Mouse (Mus musculus): ENCODE data around the gene Sec14l1.

GRCm38 (mm10) chr11:117092711-117093110, 22.3 kb upstream of the Sec14l1 start:
- no peak for TF ChIP-seq TBP (IDR thresholded peaks at IDR 0.05; ENCODE audit: low read depth, low read length)
- TF ChIP-seq ZMIZ1 (IDR thresholded peaks at IDR 0.05; ENCODE audit: low read depth, low read length): no peak
- no peak for TF ChIP-seq MAZ (IDR thresholded peaks at IDR 0.05; ENCODE audit: low read depth, low read length)
- no peak for TF ChIP-seq JUND (IDR thresholded peaks at IDR 0.05; ENCODE audit: low read depth, low read length)
- no peak for TF ChIP-seq SIN3A (IDR thresholded peaks at IDR 0.05; ENCODE audit: low read length)
- TF ChIP-seq CTCF (IDR thresholded peaks at IDR 0.05 in 2 of 3, conservative IDR thresholded peaks at IDR 0.05 in 1 of 3; ENCODE audit: control insufficient read depth in 1 of 3, insufficient read depth in 1 of 3, low read depth in 2 of 3, low read length in 3 of 3, poor library complexity in 1 of 3, severe bottlenecking in 1 of 3): no peak
- no peak for TF ChIP-seq POLR2A (IDR thresholded peaks at IDR 0.05; ENCODE audit: control insufficient read depth in 1 of 2, insufficient read depth in 1 of 2, low read depth in 1 of 2, low read length in 2 of 2, poor library complexity in 1 of 2)
- TF ChIP-seq BHLHE40 (IDR thresholded peaks at IDR 0.05; ENCODE audit: borderline replicate concordance, low read depth, low read length): no peak
- TF ChIP-seq EP300 (IDR thresholded peaks at IDR 0.05; ENCODE audit: low read depth in 1 of 2, low read length in 2 of 2): no peak
- no peak for TF ChIP-seq CHD2 (IDR thresholded peaks at IDR 0.05; ENCODE audit: low read length)
- TF ChIP-seq HCFC1 (IDR thresholded peaks at IDR 0.05; ENCODE audit: low read depth, low read length): no peak
- TF ChIP-seq SMC3 (IDR thresholded peaks at IDR 0.05; ENCODE audit: low read depth, low read length): no peak
- no peak for TF ChIP-seq ELF1 (IDR thresholded peaks at IDR 0.05; ENCODE audit: low read depth, low read length)

Data from MEL (cell line).